Mouse (Mus musculus) forebrain, embryonic 16.5 days (tissue): ENCODE measurements around the gene Znrd1as. TPM values are rescaled to one million over a fixed set of nuclear protein-coding genes. Genes with fewer than 3 reads are reported as not detected.
A peak's percentile ranks its signal among the peaks of the same experiment; 100 is the strongest.

Source experiments
- ATAC-seq: fragments of 200-750 bp; cut with Nextera tagmentation; 2 replicates; pipeline ENCODE4 v1.8.0; 2017; ENCODE audit warnings: mild to moderate bottlenecking, moderate library complexity
- H3K27ac ChIP-seq: fragments of 300-500 bp; sonication (generic); 2 replicates; pipeline ENCODE4 v1.5.1; 2014; ENCODE audit warnings: low read length, control low read depth
- H3K27me3 ChIP-seq: fragments of 300-500 bp; sonication (generic); replicated peaks from 2 replicates; pipeline ENCODE4 v1.6.1; 2014; ENCODE audit warnings: low read length; ENCODE audit not compliant: control insufficient read depth, insufficient read depth
- H3K36me3 ChIP-seq: fragments of 300-500 bp; sonication (generic); 2 replicates; pipeline ENCODE4 v1.6.1; 2014; ENCODE audit not compliant: control insufficient read depth, insufficient read depth
- H3K4me1 ChIP-seq: fragments of 300-500 bp; sonication (generic); replicated peaks from 2 replicates; pipeline ENCODE4 v1.6.1; 2014; ENCODE audit warnings: low read length; ENCODE audit not compliant: control insufficient read depth, insufficient read depth
- H3K4me2 ChIP-seq: fragments of 300-500 bp; sonication (generic); 2 replicates; pipeline ENCODE4 v1.6.1; 2014; ENCODE audit warnings: mild to moderate bottlenecking, low read length, control low read depth
- H3K4me3 ChIP-seq: fragments of 300-500 bp; sonication (generic); replicated peaks from 2 replicates; pipeline ENCODE4 v1.5.1; 2014; ENCODE audit warnings: mild to moderate bottlenecking, low read length, control low read depth
- H3K9ac ChIP-seq: fragments of 300-500 bp; sonication (generic); replicated peaks from 2 replicates; pipeline ENCODE4 v1.6.1; 2014; ENCODE audit warnings: low read depth, low read length, control low read depth
- H3K9me3 ChIP-seq: fragments of 300-500 bp; sonication (generic); 2 replicates; pipeline ENCODE4 v1.6.1; 2016; ENCODE audit warnings: low read length; ENCODE audit not compliant: control insufficient read depth
- WGBS: fragments of 180-500 bp; shearing (Covaris S2); extraction: QIAGEN DNeasy Blood & Tissue Kit; methylation state at CpG from one replicate; pipeline ENCODE4 v1.1.7; 2014; 5-methylcytosine and 5-hydroxymethylcytosine counted together
- polyA plus RNA-seq: library from polyadenylated mRNA; unstranded; fragments of >200 nt; fragmentation: Nextera tagmentation; extraction: Ambion mirVana; gene quantifications from 2 replicates; pipeline ENCODE4 v1.2.1, GENCODE M21; 2015

The Znrd1as gene
- polyA plus RNA-seq, 1 experiment from 2014 or later, result 5.1 TPM

GRCm38 (mm10) chr17:37002364-37003330 is 44.3 kb downstream of the Znrd1as start:
- peak overlapping the region; percentile 95 for H3K27ac ChIP-seq
- H3K4me1 ChIP-seq, result peaks cover 17% of the 10 kb centered on the region
- peak overlapping the region; percentile 56 for H3K4me3 ChIP-seq
- ATAC-seq, result peak; percentile 87
- H3K36me3 ChIP-seq, result peaks cover 16% of the 10 kb centered on the region; the same call in 1 of the 2 replicates
- peak overlapping the region; percentile 54 for H3K4me2 ChIP-seq
- under 1% methylated on average over 49 of the region's 49 CpGs for WGBS
- H3K27me3 ChIP-seq, result no peaks in the 10 kb centered on the region
- no peaks in the 10 kb centered on the region for H3K9me3 ChIP-seq
- H3K9ac ChIP-seq, result peak overlapping the region; percentile 87

GRCm38 (mm10) chr17:37003366-37003765 is 45.0 kb downstream of the Znrd1as start:
- WGBS, result 20% methylated on average over 4 of the region's 4 CpGs
- peaks cover 20% of the 10 kb centered on the region; the same call in 1 of the 2 replicates for H3K36me3 ChIP-seq
- no peaks in the 10 kb centered on the region for H3K27me3 ChIP-seq
- H3K9ac ChIP-seq, result peak overlapping the region; percentile 87
- no peaks in the 10 kb centered on the region for H3K9me3 ChIP-seq
- peak overlapping the region; percentile 54 for H3K4me2 ChIP-seq
- ATAC-seq, result peak; percentile 29; the same call in 1 of the 2 replicates
- peak overlapping the region; percentile 56 for H3K4me3 ChIP-seq
- H3K4me1 ChIP-seq, result peaks cover 19% of the 10 kb centered on the region
- peak overlapping the region; percentile 95 for H3K27ac ChIP-seq

GRCm38 (mm10) chr17:37008161-37008560 is 49.8 kb downstream of the Znrd1as start:
- H3K36me3 ChIP-seq, result peaks cover 43% of the 10 kb centered on the region
- WGBS, result 89% methylated on average over 6 of the region's 6 CpGs
- ATAC-seq, result no peak

GRCm38 (mm10) chr17:37009460-37010042 is 51.2 kb downstream of the Znrd1as start:
- ATAC-seq, result no peak
- WGBS, result 94% methylated on average over 17 of the region's 17 CpGs

More at GRCm38 (mm10) chr17:37008161-37008560, 49.8 kb downstream of the Znrd1as start:
- Histone ChIP-seq H3K9me3 (no peaks in the 10 kb centered on the region), H3K9ac (no peak overlapping the region), H3K4me3 (no peak overlapping the region), H3K4me1 (peaks cover 21% of the 10 kb centered on the region), H3K27me3 (no peaks in the 10 kb centered on the region), H3K27ac (no peak overlapping the region), H3K4me2 (no peak overlapping the region)

GRCm38 (mm10) chr17:37011719-37012118 is 53.3 kb downstream of the Znrd1as start:
- peaks cover 34% of the 10 kb centered on the region for H3K36me3 ChIP-seq
- no peaks in the 10 kb centered on the region for H3K27me3 ChIP-seq
- 69% methylated on average over 3 of the region's 3 CpGs for WGBS
- H3K4me3 ChIP-seq, result no peak overlapping the region
- no peak overlapping the region for H3K27ac ChIP-seq
- H3K4me2 ChIP-seq, result no peak overlapping the region
- no peak for ATAC-seq
- H3K4me1 ChIP-seq, result 0 out of 2 replicates have a peak, but pooled peaks cover 5% of the 10 kb centered on the region
- H3K9me3 ChIP-seq, result no peaks in the 10 kb centered on the region
- H3K9ac ChIP-seq, result no peak overlapping the region

More at GRCm38 (mm10) chr17:37009460-37010042, 51.2 kb downstream of the Znrd1as start:
- Histone ChIP-seq H3K27me3 (no peaks in the 10 kb centered on the region), H3K4me1 (peaks cover 12% of the 10 kb centered on the region), H3K9ac (no peak overlapping the region), H3K4me2 (no peak overlapping the region), H3K4me3 (no peak overlapping the region), H3K9me3 (no peaks in the 10 kb centered on the region), H3K36me3 (peaks cover 43% of the 10 kb centered on the region), H3K27ac (no peak overlapping the region)

GRCm38 (mm10) chr17:37012141-37012540 is 53.7 kb downstream of the Znrd1as start:
- H3K36me3 ChIP-seq, result peaks cover 32% of the 10 kb centered on the region
- no peaks in the 10 kb centered on the region for H3K9me3 ChIP-seq
- 0 out of 2 replicates have a peak, but pooled peaks cover 4% of the 10 kb centered on the region for H3K4me1 ChIP-seq
- no peak overlapping the region for H3K9ac ChIP-seq
- no peak overlapping the region for H3K4me2 ChIP-seq
- 91% methylated on average over 5 of the region's 5 CpGs for WGBS
- no peaks in the 10 kb centered on the region for H3K27me3 ChIP-seq
- no peak overlapping the region for H3K27ac ChIP-seq
- peak; percentile 14; the same call in 1 of the 2 replicates for ATAC-seq
- H3K4me3 ChIP-seq, result no peak overlapping the region

Other genes with a start within 250 kb of the Znrd1as start
- not detected in 2 replicates for gene H2-M10.5, start 185.7 kb upstream of the Znrd1as start, polyA plus RNA-seq
- gene H2-M10.6, start 146.4 kb upstream of the Znrd1as start, polyA plus RNA-seq, result not detected in 2 replicates
- gene Trim26, start 121.5 kb upstream of the Znrd1as start, polyA plus RNA-seq, result 33.1 and 38.2 TPM in 2 replicates
- 0.25 and 0.31 TPM in 2 replicates for gene Trim15, start 91.4 kb upstream of the Znrd1as start, polyA plus RNA-seq
- gene Trim10, start 89.0 kb upstream of the Znrd1as start, polyA plus RNA-seq, result 1.1 and 1.7 TPM in 2 replicates
- not detected in 2 replicates for gene Trim40, start 68.5 kb upstream of the Znrd1as start, polyA plus RNA-seq
- gene Trim31, start 60.5 kb upstream of the Znrd1as start, polyA plus RNA-seq, result not detected in 2 replicates
- 0.87 and 1.1 TPM in 2 replicates for gene Rnf39, start 15.7 kb upstream of the Znrd1as start, polyA plus RNA-seq
- gene Ppp1r11, start 6.9 kb upstream of the Znrd1as start, polyA plus RNA-seq, result 143 and 146 TPM in 2 replicates
- gene Znrd1, start within 50 bp of the Znrd1as start, polyA plus RNA-seq, result 58.9 and 66.9 TPM in 2 replicates
- gene 2410137M14Rik, start 22.6 kb downstream of the Znrd1as start, polyA plus RNA-seq, result 0.25 TPM in 1 of 2 replicates, not detected in the other
- 1.6 and 2.3 TPM in 2 replicates for gene H2-M5, start 30.9 kb downstream of the Znrd1as start, polyA plus RNA-seq
- gene Zfp57, start 42.6 kb downstream of the Znrd1as start, polyA plus RNA-seq, result 351 and 383 TPM in 2 replicates
- 1.9 and 2.9 TPM in 2 replicates for gene Mog, start 64.8 kb downstream of the Znrd1as start, polyA plus RNA-seq
- gene Gabbr1, start 87.4 kb downstream of the Znrd1as start, polyA plus RNA-seq, result 46.0 and 58.6 TPM in 2 replicates
- gene Olfr90, start 129.9 kb downstream of the Znrd1as start, polyA plus RNA-seq, result not detected in 2 replicates
- not detected in 2 replicates for gene Olfr91, start 139.7 kb downstream of the Znrd1as start, polyA plus RNA-seq
- gene Olfr92, start 161.5 kb downstream of the Znrd1as start, polyA plus RNA-seq, result not detected in 2 replicates
- not detected in 2 replicates for gene Olfr93, start 202.9 kb downstream of the Znrd1as start, polyA plus RNA-seq
- gene Ubd, start 235.3 kb downstream of the Znrd1as start, polyA plus RNA-seq, result not detected in 2 replicates
- gene Olfr94, start 242.4 kb downstream of the Znrd1as start, polyA plus RNA-seq, result not detected in 2 replicates